Mouse (Mus musculus) mammary gland, adult 2 months (tissue): ENCODE measurements around the gene Prg2. TPM values are rescaled to one million over a fixed set of nuclear protein-coding genes. Genes with fewer than 3 reads are reported as not detected.

Experiments used
- polyA plus RNA-seq: library from polyadenylated mRNA; depleted of rRNA; stranded (reverse); fragments of >200 nt; gene quantifications from 2 replicates; pipeline ENCODE4 v1.2.3, GENCODE M21; 2012; ENCODE audit warnings: low replicate concordance; rRNA removed

Prg2 gene
- 0.33 and 0.89 TPM in 2 replicates for polyA plus RNA-seq

DNA sequence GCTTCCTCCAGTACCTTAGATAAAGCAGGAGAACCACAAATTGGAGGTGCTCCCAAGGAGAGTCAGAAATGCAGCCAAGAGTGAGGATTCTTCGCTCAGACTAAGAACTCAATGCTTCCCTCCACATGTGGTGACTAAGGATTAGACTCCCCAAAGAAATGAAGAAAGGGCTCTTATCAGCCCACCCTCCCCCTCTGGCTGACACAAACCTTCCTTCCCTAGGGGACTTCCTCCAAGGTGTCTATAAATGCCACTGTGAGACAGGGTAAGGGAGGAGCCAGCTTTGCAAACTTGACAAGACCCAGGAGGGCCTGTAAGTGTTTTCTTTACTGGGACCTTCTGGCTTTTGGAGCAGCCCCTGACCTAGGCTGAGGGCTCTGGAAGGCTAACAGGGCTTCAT is at the start of gene Prg2:
Gene Prg2 (plus strand): TSS at position 274 of the 400 bp plus-strand sequence.

GRCm38 (mm10) chr2:84936474-84937429 is 43.5 kb upstream of the Prg2 start, which contains the start of gene Slc43a3:
Slc43a3 (plus strand) TSS chr2:84936579.

DNA sequence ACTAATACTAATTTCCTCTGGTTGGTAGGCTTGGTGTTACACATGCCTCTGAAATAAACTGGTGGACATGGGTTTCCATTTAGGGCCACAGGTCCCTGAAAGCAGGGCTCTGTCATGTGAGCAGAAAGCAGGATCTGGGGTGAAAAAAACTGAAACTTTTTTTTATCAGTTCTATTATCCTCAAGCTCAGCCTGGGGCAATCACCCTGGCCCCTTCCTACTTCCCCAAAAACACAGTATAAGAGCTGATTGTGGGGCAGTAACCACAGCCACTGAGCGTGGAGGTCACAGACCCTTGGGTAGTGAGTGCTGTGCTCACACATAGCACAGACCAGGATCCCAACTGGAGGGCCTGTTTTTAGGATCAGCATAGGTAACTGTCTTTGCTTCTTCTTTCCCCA is 7.7 kb downstream of the Prg2 start, which contains the start of gene Prg3:
Gene Prg3 (plus strand): TSS at position 286 of the 400 bp plus-strand sequence.

Other genes with a start within 250 kb of the Prg2 start
- 9.9 and 12.8 TPM in 2 replicates for gene Ypel4, start 246.4 kb upstream of the Prg2 start, polyA plus RNA-seq
- 2.1 and 3.1 TPM in 2 replicates for gene Gm19426, start 236.8 kb upstream of the Prg2 start, polyA plus RNA-seq
- gene Serping1, start 205.0 kb upstream of the Prg2 start, polyA plus RNA-seq: 611 and 890 TPM in 2 replicates
- gene Ube2l6, start 181.6 kb upstream of the Prg2 start, polyA plus RNA-seq: 26.8 and 39.4 TPM in 2 replicates
- 8.6 TPM in 1 of 2 replicates, not detected in the other for gene Smtnl1, start 157.8 kb upstream of the Prg2 start, polyA plus RNA-seq
- gene Timm10, start 153.5 kb upstream of the Prg2 start, polyA plus RNA-seq: 22.0 and 45.6 TPM in 2 replicates
- gene Slc43a1, start 141.6 kb upstream of the Prg2 start, polyA plus RNA-seq: 51.6 and 66.7 TPM in 2 replicates
- gene Rtn4rl2, start 93.8 kb upstream of the Prg2 start, polyA plus RNA-seq: 11.3 and 38.0 TPM in 2 replicates
- gene Slc43a3, start 43.9 kb upstream of the Prg2 start, polyA plus RNA-seq: 51.9 and 120 TPM in 2 replicates
- 0.70 and 0.90 TPM in 2 replicates for gene Prg3, start 7.8 kb downstream of the Prg2 start, polyA plus RNA-seq
- 87.5 and 150 TPM in 2 replicates for gene Ssrp1, start 56.8 kb downstream of the Prg2 start, polyA plus RNA-seq
- 0.49 and 1.2 TPM in 2 replicates for gene P2rx3, start 57.0 kb downstream of the Prg2 start, polyA plus RNA-seq
- 113 and 200 TPM in 2 replicates for gene Tnks1bp1, start 67.6 kb downstream of the Prg2 start, polyA plus RNA-seq
- gene Aplnr, start 155.8 kb downstream of the Prg2 start, polyA plus RNA-seq: 24.2 and 51.3 TPM in 2 replicates
- 0.68 and 0.70 TPM in 2 replicates for gene Lrrc55, start 216.7 kb downstream of the Prg2 start, polyA plus RNA-seq